Mouse (Mus musculus): Measurements from ENCODE around the gene Tmcc3. TPM values are rescaled to one million over a fixed set of nuclear protein-coding genes. Genes with fewer than 3 reads are reported as not detected.
"Not testable (repeated sequence)": the region's sequence is repeated elsewhere in the genome, so short reads cannot be mapped to it uniquely, and the experiment has no call there.

Tmcc3 gene
- total RNA-seq, 2 experiments from 2014 or later = 11.8 to 14.6 TPM

DNA sequence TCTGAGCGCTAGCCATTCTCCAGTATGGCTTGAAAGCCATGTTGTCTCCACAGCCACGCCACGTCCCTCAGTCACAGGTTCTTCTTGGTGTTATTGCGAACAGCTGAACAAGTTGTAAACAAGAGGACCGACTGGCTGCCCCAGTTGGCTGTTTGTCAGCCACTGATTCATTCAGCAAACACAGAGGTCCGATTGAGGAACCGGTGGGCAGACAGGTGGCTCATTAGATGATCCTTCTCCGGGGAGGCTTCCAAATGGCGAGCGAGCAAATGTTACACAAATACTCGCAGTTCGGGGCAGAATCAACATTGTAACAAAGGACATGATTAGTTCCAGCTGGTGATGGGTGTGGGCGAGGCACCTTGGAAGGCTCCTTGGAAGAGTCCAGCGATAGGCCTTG, 256.2 kb downstream of the Tmcc3 start:
- DNase-seq = peak; percentile 44
- intact Hi-C loops (cut with DNase I) = no loop called here

DNA sequence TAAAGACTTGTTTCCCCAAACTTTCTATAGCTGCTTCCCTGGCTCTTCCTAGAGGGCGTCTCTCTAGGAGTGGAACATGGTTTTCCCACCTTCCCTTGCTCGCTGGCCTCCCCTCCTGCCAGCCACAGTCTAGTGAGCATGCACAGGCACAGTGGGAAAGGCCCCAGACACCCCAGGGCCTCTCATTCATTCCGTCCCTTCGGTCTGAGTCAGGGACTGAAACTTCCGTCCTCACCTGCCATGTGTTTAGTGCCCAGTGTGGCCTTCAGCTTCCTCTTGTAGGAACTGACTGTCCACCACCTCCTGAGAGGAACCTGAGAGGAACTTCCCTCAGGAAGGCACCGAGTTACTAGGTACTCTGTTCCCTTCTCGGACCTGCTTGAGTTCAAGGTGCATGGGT, 257.1 kb downstream of the Tmcc3 start:
- intact Hi-C loops (cut with DNase I) = no loop called here
- no peak for DNase-seq

- no peak for DNase-seq
- intact Hi-C loops (cut with DNase I) = no loop called here
Measured at GRCm38 (mm10) chr10:94569731-94570130, 258.0 kb downstream of the Tmcc3 start.

- intact Hi-C loops (cut with DNase I) = no loop called here
Measured at GRCm38 (mm10) chr10:94571927-94572620, 260.3 kb downstream of the Tmcc3 start.

DNA sequence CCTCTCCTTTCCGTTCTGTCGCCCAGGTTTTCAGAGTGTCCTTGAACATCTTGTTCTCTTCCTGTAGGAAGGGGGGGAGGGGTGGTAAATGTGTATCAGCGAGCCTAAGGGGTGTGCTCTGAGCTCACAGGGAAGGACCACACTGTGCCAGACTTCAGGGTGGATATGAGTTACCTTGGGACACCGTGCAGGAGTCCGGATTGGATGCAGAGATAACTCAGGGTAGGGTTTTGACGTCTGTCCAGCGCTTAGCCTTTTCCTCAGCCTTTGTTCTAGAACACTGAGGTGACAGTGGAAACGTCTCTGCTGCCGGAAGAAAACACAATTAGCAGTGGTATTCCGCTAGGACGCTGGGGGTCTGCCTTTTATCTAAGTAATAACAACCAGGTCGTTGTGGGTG, 261.0 kb downstream of the Tmcc3 start:
- no peak for DNase-seq
- intact Hi-C loops (cut with DNase I) = no loop called here

More at GRCm38 (mm10) chr10:94571927-94572620, 260.3 kb downstream of the Tmcc3 start:
- no peak for DNase-seq

DNA sequence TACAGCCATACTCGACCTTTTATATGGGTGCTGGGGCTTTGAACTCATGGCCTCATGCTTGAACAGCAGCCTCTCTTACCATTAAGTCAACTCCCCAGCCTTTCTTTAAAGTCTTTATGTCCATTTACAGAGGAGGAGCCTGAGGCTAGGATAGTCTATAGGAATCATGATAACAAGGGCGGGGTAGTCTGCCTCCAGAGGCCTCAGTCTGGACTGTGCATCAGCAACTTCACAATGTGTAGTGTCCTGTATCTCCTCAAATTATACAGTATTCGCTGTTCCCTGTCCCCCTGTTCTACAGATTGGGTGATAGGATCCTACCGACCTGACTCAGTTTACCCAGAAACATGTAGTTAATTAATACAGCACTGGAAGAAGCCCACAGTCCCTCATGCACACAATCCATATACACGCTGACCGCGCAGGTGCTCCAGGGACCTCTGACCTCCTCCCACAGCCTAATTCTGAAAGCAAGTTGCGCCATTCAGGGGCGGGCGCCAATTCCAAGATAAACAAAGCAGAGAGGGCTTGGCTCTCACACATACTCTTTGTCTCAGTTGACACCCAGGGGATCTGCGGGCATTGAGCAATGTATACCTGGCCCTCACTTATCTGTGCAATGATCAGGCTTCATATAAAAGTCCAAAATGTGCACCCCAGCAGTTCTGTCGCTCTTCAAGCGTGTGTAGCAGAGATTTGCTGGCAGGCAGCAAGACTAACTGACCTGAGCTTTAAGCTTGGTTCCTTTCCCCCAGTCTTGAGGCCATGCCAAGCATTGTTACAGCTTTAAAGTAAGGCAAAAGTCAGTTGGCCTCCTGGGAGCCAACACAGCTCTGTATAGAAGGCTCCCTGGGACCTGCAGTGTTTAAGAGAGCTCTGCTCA, 262.9 kb downstream of the Tmcc3 start:
- intact Hi-C loops (cut with DNase I) = no loop called here
- no peak for DNase-seq

GRCm38 (mm10) chr10:94575958-94576357, 264.2 kb downstream of the Tmcc3 start:
- no peak for DNase-seq
- intact Hi-C loops (cut with DNase I) = no loop called here

DNA sequence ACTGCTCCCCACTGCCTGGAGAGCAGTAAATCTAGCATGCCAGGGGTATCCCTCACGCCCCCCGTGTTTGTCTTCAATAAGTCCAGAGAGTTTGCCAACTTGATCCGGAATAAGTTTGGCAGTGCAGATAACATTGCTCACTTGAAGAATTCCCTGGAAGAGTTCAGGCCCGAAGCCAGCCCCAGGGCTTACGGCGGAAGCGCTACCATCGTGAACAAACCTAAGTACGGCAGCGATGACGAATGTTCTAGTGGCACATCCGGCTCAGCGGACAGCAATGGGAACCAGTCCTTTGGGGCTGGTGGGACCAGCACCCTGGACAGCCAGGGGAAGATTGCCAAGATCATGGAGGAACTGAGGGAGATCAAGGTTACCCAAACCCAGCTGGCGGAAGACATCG, 267.1 kb downstream of the Tmcc3 start:
- intact Hi-C loops (cut with DNase I) = no loop called here
- DNase-seq = no peak

GRCm38 (mm10) chr10:94581384-94581783, 269.6 kb downstream of the Tmcc3 start:
- intact Hi-C loops (cut with DNase I) = no loop called here
- DNase-seq = no peak

- no peak for DNase-seq
- intact Hi-C loops (cut with DNase I) = no loop called here
Measured at GRCm38 (mm10) chr10:94583714-94584113, 272.0 kb downstream of the Tmcc3 start.

DNA sequence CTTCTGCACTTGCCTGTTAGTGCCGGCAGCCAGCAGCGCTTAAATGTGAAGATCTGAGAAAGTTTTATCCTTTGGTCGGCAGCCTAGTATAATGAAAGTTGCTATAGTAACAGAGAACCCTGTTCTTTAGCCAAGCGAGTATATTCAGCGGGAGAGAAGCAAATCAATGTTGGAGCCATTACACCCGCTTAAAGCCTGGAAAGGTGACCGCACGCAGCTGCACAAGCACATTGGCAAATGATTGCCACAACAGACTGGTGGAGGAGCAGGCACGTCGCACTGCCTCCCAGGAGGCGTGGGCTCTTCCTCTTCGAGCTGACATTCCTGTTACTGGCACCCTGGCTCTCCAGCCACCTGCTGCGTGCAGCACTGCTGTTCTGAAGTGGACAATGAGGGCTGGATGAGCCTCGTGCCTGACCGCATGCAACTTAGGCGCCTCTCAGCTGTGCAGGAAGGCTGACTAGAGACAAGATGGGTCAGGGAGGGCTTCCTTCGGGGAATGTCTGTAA, 273.2 kb downstream of the Tmcc3 start:
- peak; percentile 51 for DNase-seq
- intact Hi-C loops (cut with DNase I) = no loop called here

- intact Hi-C loops (cut with DNase I) = no loop called here
- DNase-seq = no peak
Measured at GRCm38 (mm10) chr10:94585819-94586218, 274.1 kb downstream of the Tmcc3 start.

GRCm38 (mm10) chr10:94588976-94589375, 277.2 kb downstream of the Tmcc3 start:
- DNase-seq = no peak
- intact Hi-C loops (cut with DNase I) = no loop called here

GRCm38 (mm10) chr10:94595705-94596104, 284.0 kb downstream of the Tmcc3 start:
- intact Hi-C loops (cut with DNase I) = no loop called here
- DNase-seq = peak; percentile 63

- intact Hi-C loops (cut with DNase I); DNase-seq: not testable (repeated sequence)
Measured at GRCm38 (mm10) chr10:94599846-94600245, 288.1 kb downstream of the Tmcc3 start.

DNA sequence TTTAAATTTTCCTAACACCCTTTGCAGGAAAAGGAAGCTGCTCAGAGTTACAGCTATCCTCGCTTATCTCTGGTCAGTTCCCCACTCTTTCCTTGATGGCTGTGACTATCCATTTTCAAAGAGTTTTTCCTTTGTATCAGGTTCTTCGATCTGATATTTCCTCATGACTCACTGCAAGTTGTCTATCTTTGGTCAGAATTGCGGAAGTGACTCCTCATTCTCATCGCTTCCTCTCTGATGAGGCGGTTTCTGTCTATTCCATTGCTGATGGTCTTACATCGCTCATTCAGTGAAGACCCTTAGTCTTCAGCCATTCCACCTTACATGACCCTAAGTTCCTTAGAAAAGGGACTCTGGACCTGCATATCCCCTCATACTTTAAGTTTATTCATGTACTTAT, 289.3 kb downstream of the Tmcc3 start:
- no peak for DNase-seq
- intact Hi-C loops (cut with DNase I) = no loop called here

DNA sequence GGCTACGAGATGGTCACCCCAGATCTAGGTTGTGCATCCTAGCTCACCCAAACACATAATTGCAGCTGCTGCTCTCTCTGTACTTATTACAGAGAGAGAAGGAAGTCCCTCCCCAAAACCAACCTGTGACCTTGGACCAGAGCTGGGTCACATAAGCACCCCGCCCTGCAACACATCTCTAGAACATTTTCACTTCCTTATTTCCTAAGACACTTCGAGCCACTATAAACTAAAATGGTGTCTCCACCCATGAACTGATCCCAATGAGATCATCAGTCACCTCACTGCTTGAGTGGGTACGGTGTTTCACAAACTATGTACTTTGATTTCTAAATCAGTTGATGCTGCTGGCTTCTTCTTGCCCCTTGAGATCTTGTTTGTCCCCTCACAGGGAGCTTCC, 293.7 kb downstream of the Tmcc3 start:
- DNase-seq = no peak
- intact Hi-C loops (cut with DNase I) = loop anchor here (5.0 kb wide), 1 partner anchor 398 kb away; no protein-coding TSS in a partner anchor

GRCm38 (mm10) chr10:94609309-94609777, 297.6 kb downstream of the Tmcc3 start:
- intact Hi-C loops (cut with DNase I) = loop anchor here (5.0 kb wide), 1 partner anchor 402 kb away; no protein-coding TSS in a partner anchor
- peak; percentile 78 for DNase-seq

DNA sequence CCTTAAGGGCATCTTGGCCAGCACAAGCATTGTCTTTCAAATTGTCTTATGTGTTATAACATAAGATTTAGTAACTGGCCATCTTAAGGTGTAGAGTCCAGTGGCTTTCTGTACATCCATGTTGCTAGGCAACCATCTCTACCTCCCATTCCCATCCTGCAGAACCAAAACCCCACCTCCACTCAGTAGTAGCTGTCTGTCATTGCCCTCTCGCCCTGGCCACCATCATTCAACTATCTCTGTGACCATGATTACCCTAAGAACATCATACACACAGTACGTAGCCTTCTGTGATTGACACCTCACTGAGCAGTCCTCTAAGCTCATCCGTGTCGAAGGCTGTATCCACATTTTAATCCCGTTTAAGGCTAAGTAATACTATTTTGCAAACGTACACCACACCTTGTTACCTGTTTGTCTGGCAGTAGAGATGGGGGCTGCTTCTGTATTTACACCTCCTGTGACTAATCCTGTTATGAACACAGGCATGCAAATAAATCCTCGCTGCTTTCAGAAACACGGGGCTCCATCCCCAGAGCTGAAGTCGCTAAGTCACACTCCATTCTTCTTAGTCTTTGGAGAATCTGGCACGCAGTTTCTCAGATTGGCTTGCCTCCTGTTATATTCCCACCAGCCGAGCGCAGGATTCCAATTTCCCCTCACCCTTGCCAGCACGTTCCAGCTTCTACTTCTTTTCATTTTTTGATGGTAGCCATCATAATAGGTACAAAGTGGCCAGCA, 299.6 kb downstream of the Tmcc3 start:
- peak; percentile 73 for DNase-seq
- intact Hi-C loops (cut with DNase I) = loop anchor here (5.0 kb wide), 1 partner anchor 204 kb away; no protein-coding TSS in a partner anchor

- intact Hi-C loops (cut with DNase I) = loop anchor here (5.0 kb wide), 1 partner anchor 205 kb away; no protein-coding TSS in a partner anchor
- peak; percentile 95 for DNase-seq
Measured at GRCm38 (mm10) chr10:94611969-94612440, 300.3 kb downstream of the Tmcc3 start.
